Mouse (Mus musculus) lung, postnatal 4 days (tissue): ENCODE data around the gene Acot4.
"Not testable (repeated sequence)": the region's sequence is repeated elsewhere in the genome, so short reads cannot be mapped to it uniquely, and the experiment has no call there.

Experiments
- DNase-seq, 2 experiments: peaks; one replicate each; pipeline ENCODE4 v3.0.0; 2021

The Acot4 gene

DNA sequence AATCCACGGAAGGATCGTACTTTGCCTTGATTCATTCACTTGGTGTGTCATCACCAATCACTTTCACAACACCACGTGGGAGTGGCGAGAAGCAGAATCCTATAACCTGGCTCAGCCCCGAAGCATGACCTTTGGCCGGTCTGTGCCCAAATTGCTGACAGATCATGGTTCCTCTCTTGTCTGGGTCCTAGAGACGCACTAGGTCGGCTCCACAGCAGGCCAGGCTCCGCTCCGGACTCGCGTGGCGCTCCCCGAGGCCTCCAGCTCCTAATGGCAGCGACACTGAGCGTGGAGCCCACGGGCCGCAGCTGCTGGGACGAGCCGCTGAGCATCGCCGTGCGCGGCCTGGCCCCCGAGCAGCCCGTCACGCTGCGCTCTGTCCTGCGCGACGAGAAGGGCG, at the start of gene Acot4:
Gene Acot4, plus strand, starts transcription at position 139 of the 400 bp plus-strand sequence.
- DNase-seq = peak in 1 of 2 experiments; percentile 42

DNA sequence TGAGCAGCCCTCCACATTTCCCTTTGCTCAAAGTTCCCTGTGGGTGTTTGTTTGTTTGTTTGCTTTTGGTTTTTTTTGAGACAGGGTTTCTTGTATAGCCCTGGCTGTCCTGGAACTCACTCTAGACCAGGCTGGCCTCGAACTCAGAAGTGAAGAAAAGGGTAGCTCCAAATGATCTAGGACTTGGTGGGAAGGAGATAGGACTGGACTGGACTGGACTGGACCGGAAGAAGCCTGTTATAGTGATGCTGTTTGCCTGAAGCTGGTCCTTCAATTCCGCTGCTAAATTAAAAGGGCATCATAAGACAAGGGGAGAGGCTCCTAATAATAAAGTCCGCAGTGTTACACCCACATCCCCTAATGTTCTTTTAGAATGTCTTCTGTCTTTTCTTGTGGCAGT, 49.7 kb upstream of the Acot4 start:
- no peak for DNase-seq

DNA sequence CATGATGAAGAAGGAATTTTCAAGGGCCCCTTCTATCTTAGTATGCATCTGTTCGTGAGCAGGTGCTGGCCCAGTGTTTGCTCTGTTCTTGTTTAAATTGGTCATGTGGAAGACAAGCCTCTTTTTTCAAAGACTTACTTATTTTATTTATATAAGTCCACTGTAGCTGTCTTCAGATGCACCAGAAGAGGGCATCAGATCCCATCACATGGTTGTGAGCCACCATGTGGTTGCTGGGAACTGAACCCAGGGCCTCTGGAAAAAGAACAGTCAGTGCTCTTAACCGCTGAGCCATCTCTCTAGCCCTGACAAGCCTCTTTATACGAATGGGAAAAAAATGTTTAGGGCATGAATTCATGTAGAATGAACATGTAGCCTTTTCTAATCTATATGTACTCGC, 48.8 kb upstream of the Acot4 start:
- DNase-seq = no peak

DNA sequence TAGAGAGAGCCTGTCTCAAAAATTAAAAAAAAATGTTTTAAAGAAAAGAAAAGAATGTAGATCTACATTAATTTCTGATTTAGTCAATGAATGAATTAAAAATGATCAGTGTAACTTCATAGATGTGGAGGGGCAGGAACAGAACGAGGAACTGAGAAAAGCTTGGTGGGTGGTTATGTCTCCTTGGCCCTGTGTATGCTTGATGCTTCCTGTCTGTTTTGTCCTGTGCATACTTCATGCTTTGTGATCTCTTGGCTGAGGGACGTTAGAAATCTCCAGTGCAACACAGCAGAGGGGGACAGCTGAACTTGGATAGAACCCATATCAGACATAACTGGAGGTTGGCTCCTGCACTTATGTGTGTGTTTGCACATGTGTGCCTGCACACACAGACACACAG, 41.0 kb upstream of the Acot4 start:
- DNase-seq = no peak

DNA sequence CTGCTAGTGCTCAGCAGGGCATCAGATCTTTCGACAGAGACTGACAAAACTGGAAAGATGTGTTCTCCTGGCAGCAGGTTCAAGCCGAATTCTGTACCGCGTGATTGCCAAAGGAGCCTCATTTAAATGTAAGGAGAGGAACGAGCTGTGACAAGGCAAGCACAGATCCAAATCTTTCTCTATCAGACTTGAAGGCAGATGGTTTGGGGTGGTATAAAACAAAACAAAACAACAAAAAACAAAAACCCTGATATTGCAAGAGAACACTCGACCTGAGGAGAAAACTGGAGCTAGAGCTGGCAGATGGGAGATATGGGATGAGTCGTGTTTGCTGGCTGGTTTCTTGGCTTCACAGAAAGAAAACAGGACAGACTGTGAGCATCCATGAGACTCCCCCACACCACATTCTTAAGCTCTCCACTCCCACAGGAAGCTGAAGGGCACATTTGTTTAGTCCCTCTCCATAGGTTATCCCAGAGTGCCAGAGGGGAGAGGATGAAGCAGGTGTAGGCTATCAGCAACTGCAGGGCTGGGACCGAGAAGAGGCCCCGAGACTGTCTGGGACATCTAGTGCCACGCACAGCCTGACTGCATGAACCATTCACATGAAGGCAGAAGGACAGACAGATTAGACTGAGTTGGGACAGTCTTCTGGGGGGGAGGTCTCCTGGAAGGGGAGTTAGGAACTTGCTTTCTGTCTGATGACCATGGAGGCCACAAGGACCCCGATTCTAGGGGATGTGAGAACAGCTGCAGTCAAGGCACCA, 39.7 kb upstream of the Acot4 start:
- no peak for DNase-seq

DNA sequence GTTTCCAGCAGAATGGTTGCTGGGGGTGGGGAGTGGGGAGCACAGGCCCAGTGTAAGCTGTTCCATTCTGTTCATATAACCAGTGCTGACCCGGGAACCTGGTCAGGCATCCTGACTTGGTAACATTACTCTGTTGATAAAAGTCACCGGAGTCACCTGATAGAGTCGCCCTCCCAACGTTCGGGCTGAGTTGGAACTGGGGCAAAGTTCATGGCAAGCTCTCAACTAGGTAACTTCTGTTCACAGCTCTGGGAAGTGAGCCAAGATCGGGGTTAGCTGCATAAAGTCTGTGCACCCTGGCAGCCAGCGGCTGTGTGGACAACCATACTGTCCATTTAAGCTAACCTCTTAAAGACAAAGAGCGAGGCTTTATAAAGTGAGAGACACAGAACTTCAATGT, 38.9 kb upstream of the Acot4 start:
- peak; percentile 68 to 74 for DNase-seq

DNA sequence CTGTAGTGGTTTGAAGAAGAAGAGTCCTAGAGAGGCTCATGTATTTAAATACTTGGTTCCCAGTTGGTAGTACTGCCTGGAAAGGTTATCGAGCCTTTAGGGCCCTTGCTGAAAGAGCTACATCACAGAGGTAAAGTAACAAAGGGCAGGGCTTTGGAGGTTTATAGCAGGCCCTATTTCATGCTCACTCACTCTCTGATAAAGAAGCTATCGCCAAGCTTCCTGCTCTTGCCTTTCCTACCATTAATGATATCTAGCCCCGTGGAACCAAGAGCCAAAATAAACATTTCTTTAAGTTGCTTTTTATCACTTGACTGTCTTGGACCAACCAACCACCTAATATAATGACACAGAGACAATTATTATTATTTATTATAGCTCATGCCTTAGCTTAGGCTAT, 37.8 kb upstream of the Acot4 start:
- no peak for DNase-seq

DNA sequence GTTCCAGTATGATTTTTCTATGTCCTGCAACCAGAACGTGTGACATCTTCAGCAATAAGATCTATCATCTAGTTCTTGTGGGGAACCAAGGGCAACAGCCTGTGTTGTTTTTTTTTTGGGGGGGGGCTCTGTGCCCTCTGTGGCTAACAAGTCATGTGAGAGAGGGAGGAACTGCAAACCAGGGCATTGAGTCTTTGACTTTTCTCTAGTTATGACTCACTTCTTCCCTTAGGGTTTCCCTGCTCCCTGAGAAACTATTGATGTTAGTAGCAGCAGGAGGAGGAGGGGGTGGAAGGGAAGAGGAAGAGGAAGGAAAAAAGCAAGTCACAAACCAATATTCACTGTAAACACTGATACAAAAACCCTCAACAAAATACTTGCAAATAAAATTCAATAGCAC, 34.3 kb upstream of the Acot4 start:
- DNase-seq = no peak

DNA sequence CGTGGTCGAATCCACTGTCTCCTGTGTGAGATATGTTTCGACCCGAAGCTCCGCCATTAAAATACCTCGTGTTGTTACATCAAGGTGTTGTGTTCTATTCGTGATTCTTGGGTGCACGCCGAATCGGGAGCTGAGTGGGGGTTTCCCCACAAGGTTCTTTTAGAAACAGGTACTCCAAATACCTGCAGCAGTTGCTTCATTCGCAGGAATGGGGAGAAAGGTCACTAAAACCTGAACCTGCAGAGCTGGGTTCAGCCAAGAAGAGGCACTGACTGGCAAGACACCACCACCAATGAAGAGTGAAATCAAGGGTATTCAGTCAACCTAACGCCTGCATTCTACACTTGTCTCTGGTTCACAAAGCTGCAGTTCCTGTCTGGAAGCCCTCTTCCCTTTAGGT, 29.9 kb upstream of the Acot4 start:
- DNase-seq = peak; percentile 18 to 42

DNA sequence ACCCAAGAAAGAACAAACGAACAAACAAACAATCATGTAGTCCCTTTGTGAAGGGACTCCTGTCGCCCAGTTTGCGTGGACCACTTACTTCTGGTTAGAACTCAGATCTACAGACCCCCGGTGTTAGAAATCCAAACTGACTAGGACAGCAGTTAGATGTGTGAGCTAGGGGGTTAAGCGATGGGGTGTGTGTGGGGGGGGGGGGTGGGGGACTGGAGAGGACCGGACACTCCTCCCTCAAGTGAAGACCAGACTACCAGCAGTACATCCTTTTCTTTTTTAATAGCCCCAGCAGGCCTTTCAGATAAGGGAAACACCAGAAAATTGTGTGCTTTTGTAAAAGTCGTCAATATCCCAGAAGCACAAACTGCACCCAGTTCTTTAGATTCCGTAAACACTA, 29.4 kb upstream of the Acot4 start:
- DNase-seq = no peak

DNA sequence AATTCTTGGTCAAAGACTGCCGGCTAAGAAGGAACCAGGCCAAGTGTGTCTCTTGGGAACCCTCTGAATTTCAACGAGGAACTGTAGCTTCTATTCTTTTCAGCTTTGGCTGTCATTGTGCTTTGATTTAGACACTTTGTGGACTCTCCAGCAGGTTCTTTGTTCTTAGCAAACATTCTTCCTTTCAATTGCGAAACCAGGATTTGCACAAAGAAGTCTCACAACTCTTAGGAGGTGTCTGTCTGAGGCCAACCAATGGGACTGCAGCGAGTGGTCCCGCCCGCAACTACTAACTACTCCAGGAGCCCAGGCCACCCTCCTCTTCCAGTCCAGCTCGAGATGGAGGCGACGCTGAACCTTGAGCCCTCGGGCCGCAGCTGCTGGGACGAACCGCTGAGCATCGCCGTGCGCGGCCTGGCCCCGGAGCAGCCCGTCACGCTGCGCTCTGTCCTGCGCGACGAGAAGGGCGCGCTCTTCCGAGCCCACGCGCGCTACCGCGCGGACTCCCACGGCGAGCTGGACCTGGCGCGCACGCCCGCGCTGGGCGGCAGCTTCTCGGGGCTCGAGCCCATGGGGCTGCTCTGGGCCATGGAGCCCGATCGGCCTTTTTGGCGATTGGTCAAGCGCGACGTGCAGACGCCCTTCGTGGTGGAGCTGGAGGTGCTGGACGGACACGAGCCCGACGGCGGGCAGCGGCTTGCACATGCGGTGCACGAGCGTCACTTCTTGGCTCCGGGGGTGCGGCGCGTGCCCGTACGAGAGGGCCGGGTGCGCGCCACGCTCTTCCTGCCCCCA, 28.8 kb upstream of the Acot4 start, which contains the start of gene Acot1:
Gene Acot1, plus strand, starts transcription at position 320 of the 795 bp plus-strand sequence.
- peak; percentile 78 to 91 for DNase-seq

DNA sequence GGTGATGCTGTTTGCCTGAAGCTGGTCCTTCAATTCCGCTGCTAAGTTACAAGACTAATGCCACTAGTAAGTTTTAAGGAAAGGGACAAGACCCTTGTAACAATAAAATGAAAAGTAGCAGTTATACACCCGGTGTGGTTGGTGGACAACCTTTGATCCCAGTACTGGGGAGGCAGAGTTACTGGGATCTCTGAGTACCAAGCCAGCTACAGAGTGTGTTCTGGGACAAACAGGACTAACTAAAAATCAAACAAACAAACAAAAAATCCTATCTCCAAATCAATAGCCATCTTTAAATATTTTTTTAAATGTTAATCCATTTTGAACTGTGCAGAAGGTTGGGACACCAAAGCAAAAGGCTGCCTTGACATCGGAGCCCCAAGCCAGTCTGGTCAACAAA, 28.0 kb upstream of the Acot4 start:
- DNase-seq = no peak

DNA sequence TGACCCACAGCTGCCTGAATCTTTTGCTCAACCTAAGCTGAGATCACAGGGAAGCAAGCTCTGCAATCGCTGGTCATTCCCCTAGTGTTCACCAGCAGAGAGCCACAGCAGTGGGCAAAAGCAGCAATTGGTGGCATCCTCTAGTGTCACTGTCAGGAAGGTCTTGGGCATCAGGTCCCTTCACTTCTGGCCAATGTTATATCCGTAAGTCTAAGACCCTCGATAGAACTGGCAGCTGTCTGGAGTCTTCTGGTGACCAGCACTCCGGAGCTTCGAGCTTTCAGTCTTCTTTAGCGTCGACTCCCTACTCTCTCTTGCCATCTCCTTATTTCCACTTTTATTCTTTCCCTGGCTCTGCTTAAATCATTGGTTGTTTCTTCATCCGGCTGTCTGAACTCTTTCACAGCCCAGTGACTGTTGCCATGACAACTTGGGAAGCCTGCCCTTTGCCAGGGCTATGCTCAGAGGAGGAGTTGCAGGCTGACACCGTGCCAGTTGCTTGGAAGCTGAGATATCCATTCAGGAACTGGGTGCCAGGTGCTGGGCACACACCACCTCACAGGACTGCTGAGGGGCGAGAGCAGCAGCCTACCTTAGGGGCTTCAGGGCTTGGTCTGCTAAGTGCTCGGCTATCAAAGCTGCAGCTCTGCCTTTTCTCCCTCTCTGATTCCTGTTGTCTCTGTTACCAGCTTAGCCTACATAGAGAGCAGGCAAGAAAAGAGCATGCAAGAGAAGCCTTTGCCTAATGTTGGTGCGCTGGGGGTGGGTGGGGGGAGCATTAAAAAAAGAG, 26.7 kb upstream of the Acot4 start:
- peak; percentile 77 to 86 for DNase-seq

DNA sequence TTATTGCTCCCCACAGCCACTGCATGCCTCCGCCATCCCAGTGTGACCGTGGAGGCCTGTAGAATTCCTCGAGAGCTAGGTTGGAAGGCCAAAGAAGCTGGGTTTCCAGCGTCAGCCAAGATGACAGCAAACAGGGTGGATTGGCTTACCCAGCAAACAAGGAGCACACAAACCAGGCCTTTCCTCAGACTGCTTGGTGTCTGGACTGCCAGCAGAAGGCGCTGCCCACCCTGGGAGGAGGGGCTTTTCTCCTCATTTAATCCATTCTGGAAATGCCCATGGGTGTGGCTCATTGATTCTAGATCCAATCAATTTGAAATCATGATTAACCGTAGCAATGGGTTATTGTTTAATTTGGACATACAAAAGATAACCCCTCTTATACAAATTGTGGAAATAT, 25.0 kb upstream of the Acot4 start:
- DNase-seq = peak in 1 of 2 experiments; percentile 23

DNA sequence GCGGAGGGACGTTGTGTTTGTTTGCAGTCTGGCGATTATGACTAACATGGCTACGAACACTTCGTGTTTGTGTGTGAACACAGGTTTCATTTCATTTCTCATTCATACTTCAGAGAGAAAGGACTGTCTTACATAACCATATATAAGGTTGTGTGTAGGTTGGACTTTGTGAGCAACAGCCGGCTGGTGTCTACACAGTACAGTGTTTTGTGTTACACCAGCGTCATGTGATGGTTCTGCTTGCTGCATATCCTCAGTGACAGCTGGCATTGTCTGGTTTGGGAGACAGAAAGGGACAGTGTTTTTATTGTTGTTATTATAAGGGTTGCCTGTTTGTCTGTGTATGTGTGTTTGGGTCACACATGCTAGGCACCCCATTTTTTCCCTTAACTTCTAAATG, 24.5 kb upstream of the Acot4 start:
- DNase-seq = no peak

DNA sequence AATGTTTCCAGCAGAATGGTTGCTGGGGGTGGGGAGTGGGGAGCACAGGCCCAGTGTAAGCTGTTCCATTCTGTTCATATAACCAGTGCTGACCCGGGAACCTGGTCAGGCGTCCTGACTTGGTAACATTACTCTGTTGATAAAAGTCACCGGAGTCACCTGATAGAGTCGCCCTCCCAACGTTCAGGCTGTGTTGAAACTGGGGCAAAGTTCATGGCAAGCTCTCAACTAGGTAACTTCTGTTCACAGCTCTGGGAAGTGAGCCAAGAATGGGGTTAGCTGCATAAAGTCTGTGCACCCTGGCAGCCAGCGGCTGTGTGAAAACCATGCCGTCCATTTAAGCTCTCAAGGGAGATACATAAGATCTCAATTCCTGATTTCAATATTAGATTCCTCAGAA, 17.7 kb upstream of the Acot4 start:
- DNase-seq = peak; percentile 73 to 79

DNA sequence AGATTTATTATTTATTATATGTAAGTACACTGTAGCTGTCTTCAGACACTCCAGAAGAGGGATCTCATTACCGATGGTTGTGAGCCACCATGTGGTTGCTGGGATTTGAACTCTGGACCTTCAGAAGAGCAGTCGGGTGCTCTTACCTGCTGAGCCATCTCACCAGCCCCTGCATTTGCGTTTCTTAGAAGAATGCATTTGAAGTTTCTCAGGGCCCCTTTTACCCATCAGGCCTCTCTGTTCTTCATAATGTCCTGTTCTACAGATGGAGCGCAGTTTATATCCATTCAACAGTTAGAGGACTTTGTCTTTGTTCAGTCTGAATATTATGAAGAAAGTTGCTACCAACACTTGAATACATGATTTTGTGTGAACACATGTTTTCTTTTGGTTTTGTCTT, 15.9 kb upstream of the Acot4 start:
- DNase-seq = not testable (repeated sequence)

DNA sequence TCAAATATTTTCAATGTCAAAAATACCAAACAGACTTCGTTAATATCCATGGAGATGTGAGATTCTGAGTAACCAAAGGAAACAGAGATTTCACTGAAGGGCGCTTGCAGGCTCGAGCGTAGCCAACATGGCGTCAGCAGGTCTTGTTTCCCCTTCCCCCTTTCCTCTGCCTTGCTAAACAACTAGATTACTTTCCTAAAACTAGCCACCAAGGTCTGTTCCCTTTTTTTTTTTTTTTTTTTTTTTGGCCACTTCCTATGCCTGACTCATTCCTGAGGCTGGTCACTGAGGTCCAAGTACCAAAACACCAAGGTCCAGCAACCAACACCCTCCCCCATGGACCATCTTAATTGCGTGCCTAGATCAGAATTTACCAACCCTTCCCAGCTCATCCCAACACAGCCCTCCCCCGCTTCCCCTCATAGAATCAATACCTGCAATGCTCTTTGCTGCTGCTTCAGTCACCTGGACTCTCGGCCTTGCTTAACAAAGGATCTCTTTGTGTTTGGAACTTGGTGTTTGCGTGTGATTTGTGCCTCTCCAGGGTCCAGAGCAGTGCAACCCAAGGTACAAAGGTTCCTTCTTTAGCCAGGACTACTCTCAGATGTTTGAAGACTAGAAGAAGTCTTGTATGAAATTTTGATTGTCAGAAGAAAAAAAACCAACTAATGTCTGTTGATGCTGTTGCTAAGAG, 15.0 kb upstream of the Acot4 start:
- DNase-seq = no peak

DNA sequence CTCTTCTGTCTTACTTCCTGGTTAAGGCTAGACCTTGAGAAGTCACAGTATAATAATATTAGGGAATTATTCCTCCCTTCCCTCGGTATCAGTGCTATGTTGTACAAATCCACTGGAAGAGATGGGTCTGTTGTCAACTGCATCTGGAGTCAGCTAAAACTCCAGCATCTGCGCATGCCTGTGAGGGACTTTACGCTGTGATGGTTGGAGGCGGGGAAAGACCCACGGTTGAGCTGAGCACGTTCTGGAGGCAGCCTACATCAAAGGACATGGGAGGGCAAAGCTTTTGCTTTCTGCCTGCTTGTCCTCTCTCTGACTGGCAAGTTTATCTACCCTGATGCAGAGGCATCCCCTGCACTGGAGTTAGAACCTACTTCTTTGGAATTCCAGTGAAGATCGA, 12.3 kb upstream of the Acot4 start:
- DNase-seq = no peak

DNA sequence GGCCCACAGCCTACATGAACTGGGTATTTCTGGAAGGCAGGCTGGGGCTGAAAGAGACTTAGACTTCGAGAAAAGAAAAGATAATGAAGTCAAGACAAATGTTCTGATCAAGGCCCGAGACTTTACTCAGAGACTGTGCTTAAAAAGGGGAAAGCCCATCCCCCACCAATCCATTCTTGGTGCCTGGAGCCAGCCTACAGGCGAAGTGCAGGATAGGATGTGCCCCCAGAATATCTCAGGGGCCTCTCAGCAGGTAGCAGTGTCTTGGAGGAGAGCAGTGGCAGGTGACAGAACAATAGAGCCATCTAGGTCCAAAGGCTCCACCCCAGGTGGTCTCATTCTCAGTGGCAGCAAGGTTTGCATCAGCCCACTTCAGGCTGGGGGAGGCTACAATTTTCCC, 9.9 kb upstream of the Acot4 start:
- DNase-seq = not testable (repeated sequence)

DNA sequence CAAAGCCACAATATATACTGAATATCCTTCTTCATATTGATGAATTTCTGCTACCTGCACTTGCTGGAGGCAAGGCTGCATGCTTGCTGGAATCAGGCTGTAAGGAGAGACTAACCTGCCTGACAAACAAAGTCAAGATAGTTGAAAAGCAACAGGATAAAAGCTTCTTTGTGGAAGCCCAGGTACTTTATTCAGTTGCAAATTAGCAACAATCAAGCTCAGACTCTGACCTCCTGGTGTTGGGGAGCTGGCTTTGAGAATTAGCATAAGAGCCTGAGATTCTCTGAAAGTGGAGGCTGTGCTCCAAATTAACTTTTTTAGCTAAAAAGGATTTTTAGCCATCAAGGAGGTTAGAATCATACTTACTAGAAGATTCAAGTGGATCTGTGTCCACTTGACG, 9.1 kb upstream of the Acot4 start:
- DNase-seq = not testable (repeated sequence)

DNA sequence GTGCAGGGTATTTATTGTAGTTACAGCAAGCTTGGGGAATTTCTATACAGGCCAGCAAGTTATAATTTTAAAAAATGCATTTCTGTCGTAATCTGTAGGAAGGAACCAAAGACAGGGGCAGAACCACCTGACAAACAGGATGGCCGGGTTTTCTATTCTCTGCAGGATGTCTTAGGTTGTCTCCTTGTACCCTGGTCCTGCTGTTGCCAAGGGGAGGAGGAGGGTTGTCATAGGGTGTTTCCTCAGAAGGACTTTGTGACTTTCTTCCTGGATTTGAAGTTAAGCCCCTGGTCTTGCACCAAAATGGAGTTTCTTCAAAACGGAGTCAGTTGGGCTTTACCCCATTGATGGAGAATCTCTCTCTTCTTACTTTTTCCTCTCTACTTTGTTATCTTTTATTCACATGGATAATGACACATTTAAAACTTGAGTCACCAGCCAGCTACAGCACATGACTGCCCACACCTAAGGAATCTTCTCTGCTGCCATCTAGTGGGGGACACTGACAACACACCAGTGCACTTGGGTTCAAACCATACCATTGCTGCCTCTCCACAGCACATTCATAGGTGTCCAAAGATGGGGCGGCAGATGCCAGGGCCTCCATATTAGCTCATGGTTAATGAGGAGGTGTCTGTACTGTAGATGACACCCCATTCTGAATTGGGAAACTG, 7.4 kb upstream of the Acot4 start:
- DNase-seq = peak; percentile 57 to 83
